Mouse (Mus musculus): ENCODE data around the gene Tmcc3.
"Not testable (repeated sequence)": the region's sequence is repeated elsewhere in the genome, so short reads cannot be mapped to it uniquely, and the experiment has no call there.

DNA sequence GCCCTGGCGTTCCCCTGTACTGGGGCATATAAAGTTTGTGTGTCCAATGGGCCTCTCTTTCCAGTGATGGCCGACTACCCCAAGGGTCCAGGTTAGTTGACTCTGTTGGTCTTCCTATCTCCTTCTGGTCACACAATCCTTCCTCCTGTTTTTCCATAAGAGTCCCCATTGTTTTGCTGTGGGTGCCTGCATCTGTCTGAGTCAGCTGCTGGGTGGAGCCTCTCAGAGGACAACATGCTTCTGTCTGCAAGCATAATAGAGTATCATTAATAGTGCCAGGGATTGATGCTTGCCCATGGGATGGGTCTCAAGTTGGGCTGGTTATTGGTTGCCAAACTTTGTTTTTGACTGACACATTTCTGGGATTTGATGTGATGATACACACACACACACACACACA is 288.1 kb downstream of the Tmcc3 start:
- not testable (repeated sequence) for TF ChIP-seq EP300 (optimal IDR thresholded peaks at IDR 0.05); CTCF (IDR thresholded peaks at IDR 0.05; ENCODE audit: low read depth)

Measured in stomach, postnatal 0 days (tissue).